Mouse (Mus musculus): ENCODE measurements around the gene Upk3bl.

Upk3bl gene

DNA sequence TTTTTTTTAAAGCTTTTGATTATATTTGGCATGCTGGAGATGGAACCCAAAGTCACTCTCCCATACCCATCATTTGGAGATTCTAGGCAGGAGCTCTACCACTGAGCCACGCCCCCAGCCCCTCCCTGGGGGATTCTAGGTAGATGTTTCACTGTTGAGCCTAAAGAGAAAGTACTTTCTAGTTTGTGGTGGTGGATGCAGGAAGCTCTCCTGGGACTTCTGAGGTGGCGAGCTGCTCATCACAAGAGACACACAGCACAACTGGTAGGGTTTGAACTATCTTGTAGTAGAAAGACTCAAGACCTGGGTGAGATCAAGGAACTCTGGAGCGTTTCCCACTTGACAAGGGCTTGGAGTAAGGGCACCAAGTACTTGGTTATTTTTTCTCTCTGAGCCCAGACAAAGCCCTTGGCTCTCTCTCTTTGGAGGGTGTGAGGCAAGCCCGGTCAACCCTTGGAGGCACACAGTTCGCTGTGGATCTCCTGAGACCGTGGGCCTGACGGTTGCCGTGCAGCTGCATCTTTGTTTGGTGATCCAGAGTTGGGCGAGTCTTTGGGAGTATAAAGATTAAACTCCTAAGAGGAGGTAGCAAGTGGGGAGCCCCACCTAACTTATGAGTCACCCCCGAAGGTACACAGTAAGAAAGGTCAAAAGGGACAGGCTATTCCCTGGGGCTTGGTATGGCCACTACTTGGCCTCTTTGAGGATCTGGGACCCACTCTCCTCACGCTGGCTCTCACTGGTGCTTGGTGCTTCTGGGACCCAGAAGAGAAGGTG lies at the start of gene Upk3bl:
Gene Upk3bl, plus strand, starts transcription at position 192 of the 777 bp plus-strand sequence.
- no peak for DNase-seq (ENCODE audit: low spot score)

GRCm38 (mm10) chr5:136004537-136004936 lies 49.8 kb upstream of the Upk3bl start:
- DNase-seq (ENCODE audit: low spot score): no peak

DNA sequence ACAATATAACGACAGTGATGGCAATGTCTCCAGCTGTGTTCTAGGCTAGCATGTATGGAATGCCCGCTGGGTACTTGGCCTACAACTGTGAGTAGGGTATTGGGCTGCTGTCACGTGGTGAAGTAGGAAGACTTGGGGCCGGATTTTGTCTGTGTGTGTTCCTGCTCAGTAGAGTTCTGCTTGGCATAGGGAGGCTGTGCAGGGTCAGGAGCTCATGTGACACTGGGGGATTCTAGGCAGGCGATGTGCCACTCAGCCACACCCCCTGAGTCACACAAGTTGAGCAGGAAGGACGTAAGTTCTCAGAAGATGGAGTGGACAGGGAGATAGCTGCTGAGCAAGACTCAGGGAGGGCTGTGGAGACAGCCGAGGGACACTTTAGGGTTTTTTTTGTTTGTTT lies 46.5 kb upstream of the Upk3bl start:
- DNase-seq (ENCODE audit: low spot score): no peak

GRCm38 (mm10) chr5:136014877-136015276 lies 39.4 kb upstream of the Upk3bl start:
- no peak for DNase-seq (ENCODE audit: low spot score)

GRCm38 (mm10) chr5:136015586-136015985 lies 38.7 kb upstream of the Upk3bl start:
- no peak for DNase-seq (ENCODE audit: low spot score)

GRCm38 (mm10) chr5:136016014-136016876 lies 38.0 kb upstream of the Upk3bl start:
- DNase-seq (ENCODE audit: low spot score): no peak

- no peak for DNase-seq (ENCODE audit: low spot score)
These were observed 37.0 kb upstream of the Upk3bl start for GRCm38 (mm10) chr5:136017262-136017661.

DNA sequence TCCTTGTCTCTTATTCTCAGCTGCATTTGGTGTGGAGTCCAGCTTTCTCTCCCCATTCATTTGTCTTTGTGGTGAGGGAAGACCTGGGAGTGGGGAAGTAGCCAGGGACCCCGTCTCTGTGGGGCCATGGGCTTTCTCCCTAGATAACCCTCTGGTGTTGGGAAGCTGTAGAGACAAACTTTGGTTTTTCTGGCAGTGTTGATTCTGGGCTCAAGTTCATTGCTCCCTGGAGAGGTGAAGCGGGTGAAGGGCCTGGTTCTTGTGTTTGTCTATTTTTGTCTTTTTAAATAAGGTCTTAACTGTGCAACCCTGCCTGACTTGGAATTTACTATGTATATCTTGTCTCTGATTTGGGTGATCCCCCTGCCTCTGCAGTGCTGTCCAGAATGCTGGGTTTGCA lies 35.6 kb upstream of the Upk3bl start:
- no peak for DNase-seq (ENCODE audit: low spot score)

- DNase-seq (ENCODE audit: low spot score): no peak
These were observed 34.4 kb upstream of the Upk3bl start for GRCm38 (mm10) chr5:136019907-136020306.

DNA sequence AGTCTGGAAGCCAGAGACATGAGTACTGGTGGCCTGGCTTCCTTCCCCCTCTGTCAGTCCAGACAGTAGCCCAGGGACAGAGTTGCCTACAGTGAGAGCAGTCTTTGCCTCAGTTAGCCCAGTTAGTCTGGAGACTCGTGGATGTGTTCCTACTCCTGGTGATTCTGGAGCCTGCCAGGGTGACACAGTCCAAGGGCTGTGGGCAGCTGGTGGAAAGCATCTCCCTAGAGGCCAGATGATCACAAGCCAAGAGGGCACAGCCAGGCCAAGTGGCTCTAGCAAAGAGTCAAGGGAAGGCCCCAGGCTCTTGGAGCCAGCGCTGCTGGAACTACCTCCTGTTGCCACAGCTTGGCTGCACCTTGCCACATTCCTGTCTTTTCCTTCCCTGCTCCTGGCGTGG lies 28.6 kb upstream of the Upk3bl start:
- no peak for DNase-seq (ENCODE audit: low spot score)

DNA sequence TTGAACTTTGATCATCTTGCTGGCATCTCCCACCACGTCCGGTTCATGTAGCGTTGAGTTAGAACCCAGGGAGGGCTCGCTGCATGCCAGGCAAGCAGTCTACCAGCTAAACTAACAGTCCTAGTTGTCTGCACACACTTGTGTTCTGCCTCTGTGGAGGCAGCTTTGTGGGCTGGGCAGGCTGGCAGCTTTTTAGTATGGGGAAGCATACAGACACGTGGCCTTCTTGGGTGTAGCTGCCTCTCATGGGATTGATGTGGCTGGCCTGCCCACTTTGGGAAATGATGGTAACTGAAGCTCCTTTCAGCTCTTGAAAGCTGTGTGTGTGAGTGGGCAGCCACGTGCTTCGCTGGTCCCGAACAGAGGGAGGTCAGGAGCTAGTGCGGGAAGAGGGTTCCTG lies 27.4 kb upstream of the Upk3bl start:
- no peak for DNase-seq (ENCODE audit: low spot score)

GRCm38 (mm10) chr5:136027612-136028311 lies 26.5 kb upstream of the Upk3bl start:
- DNase-seq (ENCODE audit: low spot score): no peak

DNA sequence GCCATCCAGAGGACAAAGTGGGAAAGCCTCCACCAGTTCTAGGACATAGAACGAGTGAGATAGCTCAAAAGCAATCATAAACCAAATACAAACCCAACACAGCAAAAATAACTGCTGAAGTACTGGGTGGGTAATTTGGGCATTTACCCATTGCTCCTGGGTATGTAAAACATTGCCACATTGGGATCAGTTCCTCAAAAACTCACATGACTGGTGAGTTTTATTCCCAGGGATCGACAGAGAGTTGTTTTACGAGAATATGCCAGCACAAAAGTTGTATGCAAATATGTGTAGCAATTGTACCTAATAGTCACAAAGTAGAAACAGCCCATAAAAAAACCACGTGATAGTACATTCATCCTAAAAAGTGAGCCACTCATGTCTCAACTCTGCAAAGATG lies 19.4 kb upstream of the Upk3bl start:
- no peak for DNase-seq (ENCODE audit: low spot score)

- no peak for DNase-seq (ENCODE audit: low spot score)
These were observed 19.0 kb upstream of the Upk3bl start for GRCm38 (mm10) chr5:136035285-136035684.

- DNase-seq (ENCODE audit: low spot score): no peak
These were observed 17.6 kb upstream of the Upk3bl start for GRCm38 (mm10) chr5:136036667-136037066.

DNA sequence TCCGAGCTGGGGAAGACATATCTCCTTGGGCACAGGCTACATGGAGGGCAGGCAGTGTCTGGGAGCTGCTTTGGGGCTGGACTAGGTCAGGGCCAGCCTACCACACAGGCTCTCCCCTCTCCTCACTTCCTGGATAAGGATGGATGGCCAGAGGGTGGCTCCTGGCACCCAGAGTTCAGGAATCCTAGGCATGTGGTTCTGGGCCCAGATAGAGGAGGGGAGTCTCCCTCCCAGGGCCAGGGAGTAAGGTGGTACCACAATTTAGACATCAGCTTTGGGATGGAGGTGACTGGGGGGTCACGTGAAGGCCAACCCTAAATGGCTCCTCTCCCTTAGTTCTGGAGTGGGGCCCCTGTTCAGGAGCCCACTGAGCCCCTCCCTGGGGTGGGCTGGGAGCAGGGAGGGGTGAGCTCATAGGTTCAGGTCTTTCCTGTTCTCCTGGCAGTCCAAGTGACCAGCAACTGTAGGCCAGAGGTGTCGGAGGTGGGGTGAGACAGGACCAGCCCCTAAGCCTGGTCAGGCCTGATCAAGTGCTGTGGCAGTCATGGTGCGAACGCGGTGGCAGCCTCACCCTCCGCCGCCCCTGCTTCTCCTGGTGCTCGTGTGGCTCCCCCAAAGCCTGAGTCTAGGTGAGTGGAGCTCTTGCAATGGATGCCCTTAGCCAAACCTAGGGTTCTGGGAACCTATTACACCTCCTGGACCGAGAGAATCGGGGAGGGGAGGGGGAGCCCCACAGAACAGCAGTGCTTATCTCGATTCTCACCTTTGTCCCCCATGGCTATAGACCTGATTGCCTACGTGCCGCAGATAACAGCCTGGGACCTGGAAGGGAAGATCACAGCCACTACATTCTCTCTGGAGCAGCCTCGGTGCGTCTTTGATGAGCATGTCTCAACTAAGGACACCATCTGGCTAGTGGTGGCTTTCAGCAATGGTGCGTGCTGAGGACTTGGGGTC lies 15.8 kb upstream of the Upk3bl start, which contains the start of gene Upk3b:
Gene Upk3b, plus strand, starts transcription at position 239 of the 957 bp plus-strand sequence.
- no peak for DNase-seq (ENCODE audit: low spot score)

DNA sequence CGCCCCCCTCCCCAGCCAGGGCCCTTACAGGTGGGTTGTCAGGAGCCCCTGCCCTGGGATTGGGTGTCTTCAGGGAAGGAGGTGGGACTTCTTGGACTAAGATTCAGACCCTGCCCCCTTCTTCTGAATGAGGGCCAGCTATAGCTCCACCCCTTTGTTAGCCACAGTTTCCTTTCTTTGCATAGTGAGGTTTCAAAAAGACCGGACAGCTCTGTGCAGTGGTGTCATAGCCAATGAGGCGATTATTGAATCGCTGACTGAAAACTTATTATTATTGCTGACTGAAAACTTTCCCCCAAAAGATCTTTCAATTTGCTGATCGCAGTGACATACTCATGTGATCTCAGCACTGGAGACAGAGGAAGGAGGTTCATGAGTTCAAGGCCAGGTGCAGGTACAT lies 14.1 kb upstream of the Upk3bl start:
- no peak for DNase-seq (ENCODE audit: low spot score)

DNA sequence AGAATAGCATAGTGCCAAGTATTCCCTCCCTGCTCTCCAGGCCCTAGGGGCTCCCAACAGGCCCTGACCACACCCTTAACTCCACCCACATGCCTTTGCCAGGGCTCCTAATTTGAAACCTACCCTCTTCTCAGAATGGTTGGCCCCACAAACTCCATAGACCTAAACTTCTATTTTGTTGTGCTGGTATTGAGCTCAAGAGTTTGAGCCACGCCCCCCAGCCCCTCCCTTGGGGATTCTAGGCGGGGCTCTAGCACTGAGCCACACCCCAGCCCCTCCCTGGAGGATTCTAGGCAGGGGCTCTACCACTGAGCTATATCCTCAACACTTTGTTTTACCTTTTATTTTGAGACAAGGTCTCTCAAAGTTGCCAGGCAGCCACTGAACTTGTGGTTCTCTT lies 13.0 kb upstream of the Upk3bl start:
- DNase-seq (ENCODE audit: low spot score): no peak

GRCm38 (mm10) chr5:136041666-136042065 lies 12.6 kb upstream of the Upk3bl start:
- no peak for DNase-seq (ENCODE audit: low spot score)

GRCm38 (mm10) chr5:136044865-136045264 lies 9.4 kb upstream of the Upk3bl start:
- no peak for DNase-seq (ENCODE audit: low spot score)

DNA sequence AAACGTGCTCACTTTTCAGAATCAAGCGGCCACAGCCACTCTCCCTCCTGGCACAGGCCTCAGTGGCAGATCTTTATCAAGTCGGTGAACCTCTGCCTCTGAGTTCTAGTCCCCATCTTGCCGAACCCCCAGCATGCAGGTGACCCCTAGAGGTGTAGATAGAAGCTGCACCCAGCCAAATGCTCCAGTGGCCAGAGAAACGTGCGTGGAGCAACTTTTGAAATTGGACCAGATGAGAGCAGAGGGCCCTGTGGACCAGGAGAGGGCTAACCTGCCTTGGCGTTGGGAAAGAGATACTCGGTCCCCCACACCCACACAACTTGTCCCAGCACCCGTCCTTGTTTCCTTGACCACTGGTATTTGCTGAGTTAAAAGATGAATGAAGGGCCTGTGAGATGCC lies 8.9 kb upstream of the Upk3bl start:
- no peak for DNase-seq (ENCODE audit: low spot score)
